Mouse (Mus musculus) heart, embryonic 14.5 days (tissue): ENCODE data around the gene Dnah17. TPM values are rescaled to one million over a fixed set of nuclear protein-coding genes. Genes with fewer than 3 reads are reported as not detected.

Source experiments
- ATAC-seq: fragments of 200-750 bp; cut with Nextera tagmentation; 2 replicates; pipeline ENCODE4 v1.8.0; 2017; ENCODE audit warnings: low read depth, moderate TSS enrichment; ENCODE audit not compliant: insufficient number of reproducible peaks, insufficient read depth, low FRiP score
- H3K27ac ChIP-seq, 2 experiments: fragments of 200-500 bp in 1 of 2; fragments of 300-500 bp in 1 of 2; sonication (generic) in 1 of 2; replicated peaks in 1 of 2; 2 replicates each; pipeline ENCODE4 v1.5.1; 2012 to 2014; ENCODE audit warnings: low read depth in 2 of 2, low read length in 2 of 2, control low read depth in 1 of 2, mild to moderate bottlenecking in 1 of 2, mixed read lengths in 1 of 2; ENCODE audit not compliant: control insufficient read depth in 1 of 2, insufficient read depth in 1 of 2
- H3K27me3 ChIP-seq: fragments of 300-500 bp; sonication (generic); 2 replicates; pipeline ENCODE4 v1.6.1; 2014; ENCODE audit warnings: mild to moderate bottlenecking, low read length, control low read depth; ENCODE audit not compliant: control insufficient read depth, insufficient read depth
- H3K36me3 ChIP-seq: fragments of 300-500 bp; sonication (generic); 2 replicates; pipeline ENCODE4 v1.6.1; 2014; ENCODE audit warnings: mild to moderate bottlenecking, control low read depth, low read length, mixed read lengths; ENCODE audit not compliant: control insufficient read depth, insufficient read depth
- H3K4me1 ChIP-seq, 2 experiments: fragments of 200-500 bp in 1 of 2; fragments of 300-500 bp in 1 of 2; sonication (generic) in 1 of 2; 2 replicates each; pipeline ENCODE4 v1.6.1; 2012 to 2014; ENCODE audit warnings: low read length in 2 of 2, control low read depth in 1 of 2, mixed read lengths in 1 of 2; ENCODE audit not compliant: control insufficient read depth in 2 of 2, insufficient read depth in 2 of 2
- H3K4me2 ChIP-seq: fragments of 300-500 bp; sonication (generic); 2 replicates; pipeline ENCODE4 v1.6.1; 2014; ENCODE audit warnings: mild to moderate bottlenecking, low read length
- H3K4me3 ChIP-seq, 2 experiments: fragments of 200-500 bp in 1 of 2; fragments of 300-500 bp in 1 of 2; sonication (generic) in 1 of 2; 2 replicates each; pipeline ENCODE4 v1.5.1; 2012 to 2014; ENCODE audit warnings: low read length in 2 of 2, mild to moderate bottlenecking in 2 of 2, control low read depth in 1 of 2, low read depth in 1 of 2, moderate library complexity in 1 of 2; ENCODE audit not compliant: control insufficient read depth in 1 of 2, insufficient read depth in 1 of 2
- H3K9ac ChIP-seq: fragments of 300-500 bp; sonication (generic); 2 replicates; pipeline ENCODE4 v1.6.1; 2014; ENCODE audit warnings: mild to moderate bottlenecking, low read length
- H3K9me3 ChIP-seq: fragments of 300-500 bp; sonication (generic); 2 replicates; pipeline ENCODE4 v1.6.1; 2016; ENCODE audit warnings: low read length, control low read depth; ENCODE audit not compliant: control insufficient read depth
- WGBS: fragments of 180-500 bp; shearing (Covaris S2); extraction: QIAGEN DNeasy Blood & Tissue Kit; methylation state at CpG from one replicate; pipeline ENCODE4 v1.1.7; 2014; 5-methylcytosine and 5-hydroxymethylcytosine counted together
- polyA plus RNA-seq: library from polyadenylated mRNA; unstranded; fragments of >200 nt; fragmentation: Nextera tagmentation; extraction: Ambion mirVana; gene quantifications from 2 replicates; pipeline ENCODE4 v1.2.1, GENCODE M21; 2014

The Dnah17 gene
- polyA plus RNA-seq: 0.11 and 0.23 TPM in 2 replicates

DNA sequence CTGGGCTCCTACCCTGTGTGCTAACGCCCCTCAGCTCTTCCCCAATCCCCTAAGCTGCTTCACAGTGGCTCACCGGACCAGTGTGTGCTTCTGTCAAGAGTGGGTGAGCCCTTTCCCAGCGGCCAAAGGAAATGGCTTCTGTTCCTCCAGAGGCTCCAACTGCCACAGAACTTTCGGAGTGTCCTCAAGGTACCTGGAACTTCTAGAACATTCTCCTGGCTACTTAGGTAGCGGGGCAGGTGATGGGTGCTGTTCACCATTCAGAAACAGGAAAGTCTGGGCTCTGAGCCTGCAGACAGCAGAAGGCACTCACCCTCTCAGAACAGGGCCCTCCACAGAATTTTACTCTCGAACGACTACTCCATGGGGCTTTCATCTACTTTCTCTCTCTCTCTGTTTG is at the start of gene Dnah17:
TSS of gene Dnah17 (minus strand) at position 101 of the 400 bp plus-strand sequence.
- Histone ChIP-seq H3K4me2 (no peak within 1 kb of the TSS), H3K36me3 (no peaks in the 10 kb centered on the region), H3K27me3 (no peaks in the 10 kb centered on the region), H3K4me1 (peaks cover 20% of the 10 kb centered on the region in 2 experiments), H3K9me3 (no peaks in the 10 kb centered on the region), H3K4me3 (no peak within 1 kb of the TSS), H3K9ac (no peak within 1 kb of the TSS), H3K27ac (no peak within 1 kb of the TSS)
- 90% methylated on average over 7 of the region's 7 CpGs for WGBS
- ATAC-seq: no peak

DNA sequence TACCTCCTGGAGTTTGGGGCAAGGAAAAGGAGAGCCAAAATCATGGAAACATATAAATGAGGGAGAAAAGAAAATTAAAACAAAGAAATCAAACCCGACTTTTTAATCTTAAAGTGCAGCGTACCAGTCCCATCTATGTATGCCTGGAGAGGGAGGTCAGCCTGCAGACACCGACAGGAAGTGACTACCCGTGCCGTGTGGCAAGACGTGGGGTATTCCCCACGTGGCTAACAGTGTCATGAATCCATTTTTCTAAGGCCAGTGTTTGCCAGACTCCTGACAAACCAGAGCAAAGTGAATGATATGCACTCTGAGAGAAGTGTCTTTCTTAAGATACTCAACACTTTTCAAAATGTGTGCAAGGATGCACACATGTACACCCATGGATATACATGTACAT is 49.8 kb upstream of the Dnah17 start:
- Histone ChIP-seq H3K4me3 (no peak overlapping the region), H3K4me1 (peaks cover 15 to 41% of the 10 kb centered on the region in 2 experiments), H3K27me3 (no peaks in the 10 kb centered on the region), H3K36me3 (peaks cover 81% of the 10 kb centered on the region), H3K4me2 (no peak overlapping the region), H3K9ac (no peak overlapping the region), H3K9me3 (no peaks in the 10 kb centered on the region), H3K27ac (no peak overlapping the region)
- ATAC-seq: no peak
- WGBS: 79% methylated on average over 7 of the region's 7 CpGs

DNA sequence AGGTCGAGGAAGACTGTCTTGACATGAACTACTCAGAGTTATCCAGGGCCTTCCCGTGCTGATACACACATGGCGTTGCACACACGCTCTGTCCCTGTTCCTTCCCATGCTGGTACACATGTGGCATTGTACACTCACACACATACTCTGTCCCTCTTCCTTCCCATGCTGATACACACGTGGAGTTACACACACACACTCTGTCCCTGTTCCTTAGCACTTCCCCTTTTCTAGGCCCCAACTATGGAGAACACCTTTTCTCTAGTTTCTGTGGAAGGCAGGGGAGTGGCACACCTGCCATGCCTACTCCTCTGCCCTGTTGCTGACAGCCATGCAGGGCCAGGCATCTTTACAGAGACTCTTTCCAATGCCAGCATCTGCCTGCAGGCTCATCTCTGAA is 47.8 kb upstream of the Dnah17 start:
- Histone ChIP-seq H3K9me3 (no peaks in the 10 kb centered on the region), H3K4me1 (peaks cover 22 to 57% of the 10 kb centered on the region in 2 experiments), H3K27ac (no peak overlapping the region), H3K36me3 (peaks cover 65% of the 10 kb centered on the region), H3K9ac (no peak overlapping the region), H3K4me2 (no peak overlapping the region), H3K27me3 (no peaks in the 10 kb centered on the region), H3K4me3 (no peak overlapping the region)
- 90% methylated on average over 5 of the region's 5 CpGs for WGBS
- ATAC-seq: no peak

DNA sequence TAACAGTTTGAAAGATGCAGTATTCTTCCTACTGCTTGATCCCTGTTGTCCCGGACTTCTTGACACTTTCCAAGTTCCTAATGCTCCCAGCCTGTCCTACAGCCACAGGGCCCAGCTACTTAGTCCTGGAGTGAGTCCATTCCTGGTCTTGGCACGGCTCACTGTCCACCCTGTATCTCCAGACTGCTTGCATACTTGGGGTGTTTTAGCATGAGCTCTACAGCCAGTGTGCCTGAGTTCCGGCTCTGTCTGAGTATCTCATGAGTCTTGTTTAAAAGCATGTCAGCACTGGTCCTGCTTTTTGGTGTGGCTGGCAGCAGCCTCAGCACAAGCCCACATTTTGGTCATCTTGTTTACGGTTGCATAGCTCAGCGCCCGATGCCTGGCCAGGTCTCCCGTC is 44.3 kb upstream of the Dnah17 start:
- Histone ChIP-seq H3K27ac (peak overlapping the region; percentile 63 to 89), H3K27me3 (no peaks in the 10 kb centered on the region), H3K9me3 (no peaks in the 10 kb centered on the region), H3K4me1 (peaks cover 14 to 47% of the 10 kb centered on the region in 2 experiments), H3K4me3 (no peak overlapping the region), H3K4me2 (0 out of 2 replicates have a peak overlapping the region, but pooled peaks have one; percentile 8), H3K9ac (0 out of 2 replicates have a peak overlapping the region, but pooled peaks have one; percentile 28), H3K36me3 (peaks cover 61% of the 10 kb centered on the region)
- peak; percentile 66 for ATAC-seq
- WGBS: 28% methylated on average over 7 of the region's 7 CpGs

DNA sequence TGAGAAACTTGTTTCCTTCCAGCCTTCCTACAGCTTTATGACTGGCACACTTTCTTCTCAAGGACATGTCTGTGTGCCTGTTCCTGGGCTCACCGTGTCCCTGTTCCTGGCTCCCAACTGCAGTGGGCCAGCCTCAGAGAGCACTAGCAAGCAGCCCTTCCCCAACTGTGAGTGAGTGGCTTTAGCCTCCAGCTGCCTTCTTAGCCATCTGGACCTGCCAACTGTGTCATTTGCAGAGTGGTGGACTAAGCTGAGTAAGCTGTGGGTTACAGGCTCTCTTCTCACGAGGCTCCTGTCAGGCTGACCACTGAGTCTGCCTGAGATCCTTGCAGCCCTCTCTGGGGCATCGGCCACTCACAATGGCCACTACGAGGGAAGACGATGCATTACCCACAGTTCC is 42.3 kb upstream of the Dnah17 start:
- no peak for ATAC-seq
- Histone ChIP-seq H3K4me3 (no peak overlapping the region), H3K36me3 (peaks cover 59% of the 10 kb centered on the region), H3K27ac (no peak overlapping the region), H3K9me3 (no peaks in the 10 kb centered on the region), H3K9ac (no peak overlapping the region; the same call in 1 of the 2 replicates), H3K4me2 (no peak overlapping the region), H3K27me3 (no peaks in the 10 kb centered on the region), H3K4me1 (peaks cover 18 to 60% of the 10 kb centered on the region in 2 experiments)
- 84% methylated on average over 5 of the region's 5 CpGs for WGBS

- Histone ChIP-seq H3K9ac (no peak overlapping the region), H3K36me3 (peaks cover 69% of the 10 kb centered on the region), H3K27me3 (no peaks in the 10 kb centered on the region), H3K4me3 (no peak overlapping the region), H3K4me2 (no peak overlapping the region), H3K4me1 (peaks cover 29 to 73% of the 10 kb centered on the region in 2 experiments), H3K27ac (peak overlapping the region; percentile 47 to 77), H3K9me3 (no peaks in the 10 kb centered on the region)
- ATAC-seq: no peak
- 40% methylated on average over 5 of the region's 5 CpGs for WGBS
These were observed 39.9 kb upstream of the Dnah17 start for GRCm38 (mm10) chr11:118170333-118170732.

GRCm38 (mm10) chr11:118168714-118169113 is 38.3 kb upstream of the Dnah17 start:
- 81% methylated on average over 9 of the region's 9 CpGs for WGBS
- no peak overlapping the region for H3K27ac ChIP-seq
- H3K9me3 ChIP-seq: no peaks in the 10 kb centered on the region
- H3K4me2 ChIP-seq: no peak overlapping the region
- peaks cover 84% of the 10 kb centered on the region for H3K36me3 ChIP-seq
- ATAC-seq: no peak
- peaks cover 22 to 63% of the 10 kb centered on the region in 2 experiments for H3K4me1 ChIP-seq
- no peak overlapping the region for H3K9ac ChIP-seq
- no peaks in the 10 kb centered on the region for H3K27me3 ChIP-seq
- H3K4me3 ChIP-seq: no peak overlapping the region

DNA sequence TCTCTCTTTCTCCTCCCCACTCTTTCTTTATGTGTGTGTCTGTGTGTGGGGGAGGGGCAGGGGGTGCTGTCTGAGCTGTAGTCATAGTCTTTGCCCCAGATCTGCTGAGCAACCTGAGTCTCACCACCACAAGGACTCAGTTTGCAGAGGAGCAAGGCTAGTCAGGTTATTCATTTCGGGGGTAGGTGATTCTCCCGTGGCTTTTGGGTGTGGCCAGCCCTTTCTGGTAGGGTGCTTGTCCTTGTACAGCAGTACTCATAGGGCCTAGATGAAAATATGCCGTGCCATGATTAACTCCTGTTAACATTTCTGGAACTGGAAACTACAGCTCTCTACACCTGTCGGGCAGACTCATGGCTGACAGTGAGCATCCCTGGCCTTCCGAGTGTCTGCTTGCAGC is 36.2 kb upstream of the Dnah17 start:
- Histone ChIP-seq H3K27me3 (no peaks in the 10 kb centered on the region), H3K9ac (0 out of 2 replicates have a peak overlapping the region, but pooled peaks have one; percentile 47), H3K4me3 (no peak overlapping the region), H3K27ac (peak overlapping the region; percentile 34 to 61; a peak in 1 of 4 replicates), H3K4me1 (peaks cover 26 to 56% of the 10 kb centered on the region in 2 experiments), H3K9me3 (no peaks in the 10 kb centered on the region), H3K36me3 (peaks cover 86% of the 10 kb centered on the region), H3K4me2 (no peak overlapping the region)
- WGBS: 85% methylated on average over 5 of the region's 5 CpGs
- no peak for ATAC-seq
